Mouse (Mus musculus) ES-Bruce4 (cell line): Measurements from ENCODE around the gene Gm26602.

Source experiments
- CTCF ChIP-seq: IDR thresholded peaks from one replicate; pipeline ENCODE4 v1.8.1; 2011; ENCODE audit warnings: low read depth, low read length
- EP300 ChIP-seq: IDR thresholded peaks from 2 replicates; pipeline ENCODE4 v1.6.1; 2011; ENCODE audit warnings: low read depth, low read length; ENCODE audit not compliant: insufficient read depth
- POLR2A ChIP-seq: IDR thresholded peaks from one replicate; pipeline ENCODE4 v1.8.1; 2011; ENCODE audit warnings: low read length; ENCODE audit not compliant: insufficient read depth

DNA sequence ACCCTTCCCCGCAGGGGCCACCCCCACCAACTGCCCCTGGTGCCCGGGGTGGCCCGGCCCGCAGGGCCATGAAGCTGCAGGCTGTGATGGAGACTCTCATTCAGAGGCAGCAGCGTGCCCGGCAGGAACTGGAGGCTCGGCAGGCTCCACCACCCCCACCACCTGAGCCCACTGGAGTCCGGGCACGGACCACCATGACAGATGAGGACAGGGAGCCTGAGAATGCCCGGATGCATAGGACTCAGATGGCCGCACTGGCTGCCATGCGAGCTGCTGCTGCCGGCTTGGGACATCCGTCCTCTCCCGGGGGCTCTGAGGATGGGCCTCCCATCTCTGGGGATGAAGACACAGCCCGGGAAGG, 20.1 kb downstream of the Gm26602 start:
- TF ChIP-seq CTCF (no peak), POLR2A (no peak), EP300 (no peak)
